ENCODE assay signal across 9 mouse cellular contexts in the genomic region with DNA sequence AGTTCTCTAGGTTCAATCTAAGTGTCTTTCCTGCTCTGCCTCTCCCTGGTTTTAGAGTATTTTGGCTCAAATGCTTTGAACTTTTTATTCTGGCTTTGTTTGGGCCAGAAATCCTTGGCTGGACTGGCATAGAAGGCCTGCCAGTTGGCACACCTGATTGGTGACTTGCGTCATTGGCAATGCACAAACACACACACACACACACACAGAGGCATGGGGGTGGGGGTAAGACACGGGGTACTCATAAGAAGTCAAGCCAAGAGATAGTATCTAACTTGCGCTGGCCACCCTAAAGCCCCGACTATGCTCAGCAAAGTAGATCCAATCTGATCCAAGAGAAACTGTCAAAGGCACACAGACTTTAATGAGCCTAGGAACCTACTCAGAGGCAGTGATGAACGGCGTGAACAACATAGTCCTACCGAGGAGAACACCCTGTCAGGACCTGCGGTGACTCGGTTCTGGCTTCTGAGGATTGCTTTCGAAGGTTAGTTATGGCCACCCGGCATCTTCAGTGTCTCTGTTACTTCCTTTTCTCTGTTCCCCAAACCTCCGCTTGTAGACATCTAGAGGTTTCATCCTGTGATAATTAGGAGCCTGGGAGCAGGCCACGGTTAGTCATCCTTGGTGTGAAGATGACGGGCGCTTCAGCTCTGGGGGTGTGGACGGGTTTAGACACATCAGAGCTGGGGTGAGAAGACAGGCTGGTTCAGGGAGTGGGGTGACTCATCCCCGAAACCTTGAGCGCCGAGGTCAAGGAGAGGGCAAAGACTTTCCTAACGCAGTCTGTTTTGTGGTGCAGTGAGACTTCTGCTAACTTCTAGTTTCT.
DNase-seq lines count a peak whose midpoint lies in the region; ATAC-seq and TF ChIP-seq lines count a peak whose summit lies in the region.
"Had no signal": no experiment of that assay in that cellular context is flagged by ENCODE, and none has a peak within 500 bp of the region (broad histone marks: within the 10 kb centered on the region; RNA-seq: fewer than 3 reads in every experiment).

No protein-coding gene starts in this region.

- no peaks in the 10 kb centered on the region for H3K36me3 ChIP-seq in intestine, postnatal 0 days (ENCODE audit: control insufficient read depth, insufficient read depth)

- no peaks in the 10 kb centered on the region for H3K9me3 ChIP-seq in intestine, postnatal 0 days (ENCODE audit: control insufficient read depth)

- no peak for TF ChIP-seq CTCF in intestine, postnatal 0 days (IDR thresholded peaks at IDR 0.05; ENCODE audit: low read depth)

- no peaks in the 10 kb centered on the region for H3K4me1 ChIP-seq in intestine, postnatal 0 days (replicated peaks; ENCODE audit: control insufficient read depth, insufficient read depth, low read length)
- H3K4me1 ChIP-seq: megakaryocyte, embryonic 14.5 days had no signal

- ATAC-seq in intestine, postnatal 0 days, result no peak
- no peak for ATAC-seq in erythroblast, adult 5-6 weeks (replicated peaks; ENCODE audit: low FRiP score, poor library complexity, severe bottlenecking)

- no peak overlapping the region for H3K9ac ChIP-seq in intestine, postnatal 0 days (ENCODE audit: low read depth, low read length)

- peak; percentile 25 to 49 for DNase-seq in frontal cortex, postnatal 36 days (ENCODE audit: low spot score in 2 of 2)
- DNase-seq in frontal cortex, postnatal 25 days (ENCODE audit: low spot score in 2 of 2), result no peak
- DNase-seq in urinary bladder, postnatal 25 days (ENCODE audit: low spot score), result peak; percentile 12
- DNase-seq in urinary bladder, adult 18-20 months (ENCODE audit: low spot score in 2 of 2), result no peak
- DNase-seq in fibroblast of lung, adult 2 months (ENCODE audit: low read depth), result peak; percentile 79
- no peak for DNase-seq in T-cell, adult 2 months (ENCODE audit: low spot score)

- no peak overlapping the region for H3K4me2 ChIP-seq in intestine, postnatal 0 days (replicated peaks; ENCODE audit: low read depth)

- no peak overlapping the region for H3K27ac ChIP-seq in intestine, postnatal 0 days (ENCODE audit: low read depth, low read length)

- no peak overlapping the region for H3K4me3 ChIP-seq in intestine, postnatal 0 days (ENCODE audit: low read depth, low read length)
- H3K4me3 ChIP-seq: megakaryocyte, embryonic 14.5 days had no signal

- H3K27me3 ChIP-seq in intestine, postnatal 0 days (replicated peaks; ENCODE audit: control insufficient read depth, insufficient read depth, low read length), result no peaks in the 10 kb centered on the region

- WGBS in intestine, postnatal 0 days, result 85% methylated on average over 20 of the region's 20 CpGs

Comparison
In these comparisons a context has a peak if more than half of its experiments do, and no peak if none do; other contexts are left out.
1. DNase-seq: peak in frontal cortex, postnatal 36 days (2 of 2), urinary bladder, postnatal 25 days (single experiment) and fibroblast of lung, adult 2 months (single experiment); none in frontal cortex, postnatal 25 days (0 of 2), urinary bladder, adult 18-20 months (0 of 2) and T-cell, adult 2 months (single experiment).